Mouse (Mus musculus): ENCODE data around the gene Dok4.
"Not testable (repeated sequence)": the region's sequence is repeated elsewhere in the genome, so short reads cannot be mapped to it uniquely, and the experiment has no call there.

The Dok4 gene

DNA sequence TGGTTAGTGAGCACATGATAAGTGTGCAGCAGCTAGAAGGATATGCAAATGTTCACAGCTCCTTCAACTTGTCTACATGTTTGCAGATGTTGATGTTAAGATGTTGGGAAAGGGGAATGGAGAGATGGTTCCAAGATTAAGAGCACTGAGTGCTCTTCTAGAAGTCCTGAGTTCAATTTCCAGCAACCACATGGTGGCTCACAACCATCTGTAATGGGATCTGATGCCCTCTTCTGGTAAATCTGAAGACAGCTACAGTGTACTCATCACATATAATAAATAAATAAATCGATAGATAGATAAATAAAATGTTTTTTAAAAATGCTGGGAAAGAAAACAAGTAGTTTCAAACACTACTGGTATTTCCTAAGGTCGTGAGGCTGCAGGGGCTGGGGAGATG lies 34.9 kb downstream of the Dok4 start:
- DNase-seq (ENCODE audit: low read depth, low spot score) = no peak

DNA sequence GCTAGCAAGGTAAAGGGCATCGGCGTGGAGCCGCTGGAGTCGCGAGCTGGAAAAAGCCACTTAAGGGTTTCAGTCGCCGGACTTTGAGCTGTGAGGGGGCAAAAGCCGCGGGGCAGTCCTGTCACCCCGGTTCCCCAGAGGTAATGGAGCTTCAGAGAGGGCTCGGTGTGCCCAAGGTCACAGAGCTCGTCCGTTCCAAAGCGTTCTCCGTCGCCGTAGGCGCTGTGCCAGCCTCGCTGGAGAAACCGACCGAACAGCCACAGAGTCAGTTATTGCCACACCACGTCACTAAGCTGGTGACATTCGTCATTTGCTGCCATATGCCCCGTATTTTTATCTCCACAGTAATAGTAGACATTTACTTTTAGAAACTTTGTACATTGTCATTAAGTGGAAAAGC lies 37.5 kb downstream of the Dok4 start:
- peak; percentile 79 for DNase-seq (ENCODE audit: low read depth, low spot score)

DNA sequence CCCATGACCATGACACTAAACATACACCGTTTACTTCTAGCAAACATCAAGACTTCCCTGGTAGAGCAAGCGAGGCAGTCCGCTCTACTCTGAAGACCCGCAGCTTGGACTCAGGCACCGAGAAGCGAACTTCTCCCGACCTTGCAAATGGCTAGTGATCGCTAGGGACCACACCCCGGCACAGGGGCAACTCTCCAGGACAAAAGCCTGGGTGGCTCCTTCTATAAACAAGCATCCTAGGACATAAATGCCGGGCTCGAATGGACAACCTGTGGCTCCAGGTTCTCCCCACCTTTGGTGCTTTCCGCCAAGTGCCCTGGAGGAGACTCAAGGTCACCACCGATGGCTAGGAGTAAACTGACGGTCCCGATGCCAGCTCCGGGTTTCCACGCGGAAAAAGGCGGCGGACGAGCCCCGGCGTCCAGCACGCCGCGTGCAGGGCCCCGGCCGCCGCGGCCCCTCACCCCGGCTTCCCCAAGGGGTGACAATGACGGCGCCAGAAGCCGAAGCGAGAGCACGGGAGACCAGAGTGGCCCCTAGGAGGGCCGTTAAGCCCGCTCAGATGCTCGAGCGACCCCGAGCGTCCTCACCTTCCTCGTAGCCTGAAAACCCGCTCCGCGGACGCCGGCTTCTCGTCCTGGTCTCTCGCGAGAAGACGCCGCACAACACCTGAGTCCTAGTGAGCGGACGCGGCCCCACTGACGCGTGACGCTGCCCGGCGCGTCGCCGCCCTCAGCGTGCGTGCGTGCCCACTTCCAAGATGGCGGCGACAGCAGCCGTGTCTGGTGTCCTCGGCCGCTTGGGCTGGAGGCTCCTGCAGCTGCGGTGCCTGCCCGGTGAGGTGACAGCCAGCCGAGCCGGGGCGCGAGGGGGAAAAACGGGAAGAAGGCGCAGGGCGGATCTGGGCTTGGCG lies 38.2 kb downstream of the Dok4 start, which contains the start of the genes Coq9 and Ciapin1:
TSS of gene Coq9 (plus strand) at position 660 of the 913 bp plus-strand sequence.
TSS of gene Ciapin1 (minus strand) at position 697 of the 913 bp plus-strand sequence.
- peak; percentile 98 for DNase-seq (ENCODE audit: low read depth, low spot score)

DNA sequence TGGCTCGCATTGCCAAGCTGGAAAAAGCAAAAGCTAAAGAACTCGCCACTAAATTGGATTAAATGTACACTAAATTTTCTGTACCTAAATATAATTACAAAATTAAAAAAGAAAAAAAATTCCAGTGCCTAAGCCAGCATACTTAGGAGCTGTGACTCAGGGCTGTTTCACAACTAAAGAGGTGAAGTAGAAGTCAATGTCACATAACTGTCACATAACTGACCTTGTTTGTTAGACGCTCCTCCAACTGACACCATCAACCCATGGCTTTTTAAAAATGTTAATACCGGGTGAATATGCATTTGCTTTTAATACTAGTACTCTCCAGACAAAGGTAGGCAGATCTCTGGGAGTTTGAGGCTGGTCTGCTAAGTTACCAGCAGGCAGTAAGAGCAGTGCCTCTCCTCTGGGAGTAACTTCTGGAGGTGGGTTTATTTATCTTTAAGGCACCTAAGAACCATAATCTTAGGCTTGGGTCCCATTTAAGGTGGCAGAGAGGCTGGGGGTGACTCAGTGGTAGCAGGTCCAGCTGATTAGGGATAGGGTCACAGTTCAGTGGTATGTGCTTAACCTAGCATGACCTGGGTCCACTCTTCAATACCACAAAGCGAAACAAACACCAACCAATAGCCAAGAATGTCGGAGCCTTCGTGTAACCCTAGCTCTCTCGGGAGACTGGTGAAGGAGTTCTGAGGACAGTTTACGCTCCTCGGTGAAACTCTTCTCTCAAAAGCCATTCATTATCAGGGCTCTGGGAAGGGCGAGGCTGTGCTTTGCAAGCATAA lies 39.5 kb downstream of the Dok4 start:
- no peak for DNase-seq (ENCODE audit: low read depth, low spot score)

DNA sequence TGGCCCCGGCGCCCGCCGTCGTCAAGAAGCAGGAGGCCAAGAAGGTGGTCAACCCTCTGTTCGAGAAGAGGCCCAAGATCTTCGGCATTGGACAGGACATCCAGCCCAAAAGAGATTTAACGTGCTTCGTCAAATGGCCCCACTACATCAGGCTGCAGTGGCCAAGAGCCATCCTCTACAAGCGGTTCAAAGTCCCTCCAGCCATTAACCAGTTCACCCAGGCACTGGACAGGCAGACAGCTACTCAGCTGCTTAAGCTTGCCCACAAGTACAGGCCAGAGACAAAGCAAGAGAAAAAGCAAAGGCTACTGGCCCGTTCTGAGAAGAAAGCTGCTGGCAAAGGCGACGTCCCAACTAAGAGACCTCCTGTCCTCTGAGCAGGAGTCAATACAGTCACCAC lies 40.4 kb downstream of the Dok4 start:
- not testable (repeated sequence) for DNase-seq (ENCODE audit: low read depth, low spot score)

DNA sequence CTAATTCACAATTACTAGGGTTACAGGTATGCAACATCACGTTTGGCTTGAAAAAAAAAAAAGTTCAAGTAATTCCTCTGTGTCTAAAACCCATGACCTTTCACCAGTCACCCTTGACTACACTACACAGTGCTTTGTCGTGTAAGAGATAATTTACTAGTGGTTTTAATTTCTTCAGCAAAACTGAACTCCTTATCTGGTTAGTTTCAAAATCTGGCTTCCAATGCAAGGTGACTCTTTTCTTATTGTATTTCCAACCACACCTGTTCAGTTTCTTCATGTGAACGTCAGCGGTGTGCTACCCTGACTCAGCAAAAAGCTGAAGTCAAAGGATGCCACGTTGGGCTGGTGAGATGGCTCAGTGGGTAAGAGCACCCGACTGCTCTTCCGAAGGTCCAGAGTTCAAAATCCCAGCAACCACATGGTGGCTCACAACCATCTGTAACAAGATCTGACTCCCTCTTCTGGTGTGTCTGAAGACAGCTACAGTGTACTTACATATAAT lies 42.2 kb downstream of the Dok4 start:
- not testable (repeated sequence) for DNase-seq (ENCODE audit: low read depth, low spot score)

DNA sequence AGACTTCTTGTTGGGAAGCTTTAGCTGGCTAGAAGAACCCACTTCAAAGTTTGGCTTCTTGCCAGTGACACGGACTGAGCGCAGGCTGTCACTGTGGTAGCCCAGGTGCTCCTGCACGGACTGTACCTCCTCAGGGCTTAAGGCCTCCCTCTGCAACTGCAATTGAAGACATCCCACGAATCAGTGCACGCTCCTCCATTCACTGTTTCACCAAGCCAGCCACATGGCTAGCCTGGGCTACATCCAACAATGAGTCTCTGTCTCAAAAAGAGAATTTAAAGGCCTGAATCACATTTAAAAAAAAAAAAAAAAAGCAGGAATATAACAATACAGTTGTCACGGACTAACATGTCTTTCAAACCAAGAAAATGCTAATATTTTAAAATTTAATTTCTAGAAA lies 47.8 kb downstream of the Dok4 start:
- DNase-seq (ENCODE audit: low read depth, low spot score) = no peak

DNA sequence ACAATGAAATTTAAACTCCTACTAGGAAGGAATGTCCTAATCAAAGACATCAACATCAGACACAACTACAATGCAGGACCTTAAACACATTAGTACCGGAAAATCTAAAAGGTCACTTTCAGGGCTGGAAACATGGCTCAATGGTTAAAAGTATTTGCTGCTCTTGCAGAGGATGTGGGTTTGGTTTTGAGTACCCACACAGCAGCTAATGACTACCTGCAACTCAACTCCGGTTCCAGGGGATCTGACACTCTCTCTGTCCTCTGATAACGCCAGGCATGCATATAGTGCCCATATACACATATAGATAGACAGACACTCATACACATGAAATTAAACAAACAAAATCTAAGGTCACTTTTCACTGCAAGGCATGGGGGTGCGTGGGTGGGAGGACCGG lies 49.9 kb downstream of the Dok4 start:
- DNase-seq (ENCODE audit: low read depth, low spot score) = peak; percentile 26

DNA sequence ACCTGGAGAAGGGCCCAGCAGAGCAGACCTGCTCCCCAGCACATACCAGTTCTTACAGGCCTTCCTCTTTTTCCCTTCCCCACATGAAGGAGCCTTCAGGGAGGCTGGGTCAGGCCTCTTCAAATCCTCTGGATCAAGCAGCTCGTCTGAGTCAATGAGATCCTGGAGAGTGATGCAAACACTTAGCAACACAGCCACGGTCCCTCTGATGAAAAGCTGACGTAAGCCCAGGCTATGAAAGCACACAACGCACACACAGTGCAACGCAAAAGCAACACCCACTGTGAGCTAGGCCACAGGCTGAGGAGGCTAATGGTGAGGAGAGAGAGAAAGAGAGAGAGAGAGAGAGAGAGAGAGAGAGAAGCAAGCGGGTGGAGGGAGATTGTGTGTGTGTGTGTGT lies 51.0 kb downstream of the Dok4 start:
- DNase-seq (ENCODE audit: low read depth, low spot score) = no peak

DNA sequence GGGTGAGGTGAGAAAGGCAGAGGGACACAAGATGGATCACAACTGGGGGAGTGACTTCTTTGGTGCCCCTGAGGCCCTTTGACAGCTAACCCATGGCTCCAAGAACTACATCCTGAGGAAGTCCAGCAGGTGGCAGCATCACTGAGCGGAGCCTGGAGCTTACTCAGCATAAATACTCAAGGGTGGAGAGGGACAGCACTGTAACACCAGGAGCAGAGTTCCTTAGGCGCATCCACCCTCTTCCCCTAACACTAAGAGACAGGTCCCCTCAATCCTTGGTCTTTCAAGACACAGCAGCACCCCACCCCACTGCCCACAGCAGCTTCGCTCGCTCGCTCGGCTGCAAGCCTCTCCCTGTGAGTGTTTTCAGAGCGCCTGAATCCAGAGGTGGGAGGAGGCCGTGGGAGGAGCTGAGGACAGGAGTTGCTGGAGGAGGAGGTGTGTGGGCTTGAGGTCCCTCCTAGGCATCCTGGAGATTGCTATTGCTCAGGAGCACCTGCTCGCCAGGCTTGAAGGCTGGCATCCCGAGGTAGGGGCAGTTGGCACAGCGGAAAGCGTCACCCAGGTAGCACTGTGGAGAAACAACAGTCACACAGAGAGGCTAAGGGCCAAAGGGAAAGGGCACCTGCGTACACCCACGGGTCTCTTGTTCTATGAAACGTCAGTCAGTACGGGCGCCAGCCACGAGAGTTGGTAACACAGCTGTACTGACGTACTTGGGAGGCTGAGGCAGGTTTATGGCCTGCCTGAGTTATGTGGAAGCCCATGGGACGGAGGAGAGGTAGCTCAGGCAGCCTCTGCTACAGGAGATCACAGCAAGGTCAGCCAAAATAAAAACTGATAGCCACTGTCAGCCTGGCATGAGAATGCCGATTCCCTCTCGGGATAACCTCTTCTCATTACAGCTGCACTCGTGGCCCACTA lies 53.2 kb downstream of the Dok4 start:
- peak; percentile 67 for DNase-seq (ENCODE audit: low read depth, low spot score)

DNA sequence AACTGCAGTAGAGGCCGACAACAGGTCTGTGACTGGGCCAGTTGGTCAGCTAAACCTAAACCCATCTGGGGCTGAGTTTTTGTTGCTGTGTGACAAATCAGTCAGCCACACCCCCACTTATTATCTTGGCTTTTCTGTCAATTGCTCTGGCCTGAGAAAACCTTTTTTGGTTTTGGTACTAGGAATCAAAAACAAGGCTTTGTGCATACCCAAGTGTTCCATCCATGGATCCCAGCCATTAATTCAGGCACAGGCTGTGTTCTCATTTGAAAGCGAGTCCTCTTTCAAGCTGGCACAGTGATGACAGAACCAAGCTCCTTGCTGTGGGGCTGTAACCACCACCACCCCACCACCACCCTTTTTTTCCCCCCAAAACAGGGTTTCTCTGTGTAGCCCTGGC lies 54.7 kb downstream of the Dok4 start:
- DNase-seq (ENCODE audit: low read depth, low spot score) = no peak

DNA sequence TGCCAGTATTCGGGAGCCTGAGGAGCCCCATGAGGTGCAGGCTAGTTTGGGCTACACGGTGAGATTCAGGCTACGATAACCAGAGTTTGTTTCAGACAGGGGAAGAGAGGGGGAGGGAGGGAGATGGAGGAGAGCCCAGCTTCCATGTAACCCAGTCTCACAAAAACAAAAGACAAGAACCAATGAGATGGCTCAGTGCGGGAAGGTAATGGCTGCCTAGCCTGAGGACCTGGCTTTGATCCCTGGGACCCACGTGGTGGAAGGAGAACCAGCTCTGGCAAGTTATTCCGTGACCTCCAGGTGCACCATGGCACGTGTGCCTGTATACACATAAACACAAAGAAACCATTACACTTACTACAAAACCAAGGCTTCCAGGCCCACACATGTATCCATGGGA lies 55.6 kb downstream of the Dok4 start:
- no peak for DNase-seq (ENCODE audit: low read depth, low spot score)

DNA sequence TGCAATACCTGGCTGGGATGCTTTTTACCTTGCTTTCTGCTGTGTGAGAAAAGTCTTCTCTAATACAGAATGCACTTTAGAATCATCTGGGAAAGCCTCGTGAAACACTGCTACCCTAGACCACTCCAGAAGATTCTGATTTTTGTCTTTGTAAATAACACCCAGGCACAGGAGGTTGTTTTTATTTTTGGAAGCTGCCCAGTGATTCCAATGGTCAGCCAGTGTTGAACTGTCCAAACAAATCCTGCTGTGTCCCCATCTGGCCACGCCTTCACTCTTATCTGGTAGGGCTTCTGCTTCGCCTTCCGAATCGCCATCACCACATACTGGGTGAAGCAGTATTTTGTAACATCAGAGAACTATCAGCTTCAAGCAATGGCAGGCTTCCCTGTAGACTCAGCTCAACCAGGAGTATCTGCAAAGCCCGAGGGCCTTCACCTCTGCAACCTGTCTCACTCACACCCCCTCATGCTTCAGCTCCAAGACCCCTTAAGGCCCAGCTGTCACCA lies 56.4 kb downstream of the Dok4 start:
- DNase-seq (ENCODE audit: low read depth, low spot score) = no peak

DNA sequence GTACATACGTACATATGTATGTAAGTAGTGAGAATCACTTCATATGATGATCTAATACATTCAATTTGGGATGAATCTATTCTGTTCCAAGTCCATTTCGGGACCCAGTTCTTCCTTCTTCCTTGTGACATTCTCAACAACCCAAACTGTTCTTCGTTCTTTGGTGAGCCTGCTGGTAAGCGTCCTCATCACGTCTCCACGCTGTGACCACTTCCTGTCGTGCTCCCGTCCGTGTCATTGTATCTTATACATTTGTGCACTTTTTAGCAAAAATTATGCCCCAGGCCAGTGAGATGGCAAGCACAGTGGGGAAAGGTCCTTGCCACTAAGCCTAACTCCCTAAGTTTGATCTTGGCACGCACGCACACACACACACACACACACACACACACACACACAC lies 58.2 kb downstream of the Dok4 start:
- peak; percentile 45 for DNase-seq (ENCODE audit: low read depth, low spot score)

DNA sequence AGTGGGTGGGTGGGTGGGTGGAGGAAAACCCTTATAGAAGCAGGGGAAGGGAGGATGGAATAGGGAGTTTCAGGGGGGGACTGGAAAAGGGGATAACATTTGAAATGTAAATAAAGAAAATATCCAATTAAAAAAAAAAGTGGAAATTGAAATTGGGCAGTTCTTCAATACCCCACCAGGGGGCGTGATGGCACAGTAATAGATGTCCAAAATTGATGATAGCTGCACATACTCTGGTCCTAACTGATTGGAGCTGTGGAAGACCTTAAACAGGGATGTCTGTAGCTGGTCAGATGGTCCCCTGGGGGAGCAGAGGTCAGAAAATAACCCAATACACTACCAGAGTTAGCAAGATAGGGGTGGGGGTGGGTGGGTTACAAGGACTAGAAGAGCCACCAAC lies 61.6 kb downstream of the Dok4 start:
- peak; percentile 64 for DNase-seq (ENCODE audit: low read depth, low spot score)
